Mouse (Mus musculus): ENCODE measurements around the gene Pak1.

DNA sequence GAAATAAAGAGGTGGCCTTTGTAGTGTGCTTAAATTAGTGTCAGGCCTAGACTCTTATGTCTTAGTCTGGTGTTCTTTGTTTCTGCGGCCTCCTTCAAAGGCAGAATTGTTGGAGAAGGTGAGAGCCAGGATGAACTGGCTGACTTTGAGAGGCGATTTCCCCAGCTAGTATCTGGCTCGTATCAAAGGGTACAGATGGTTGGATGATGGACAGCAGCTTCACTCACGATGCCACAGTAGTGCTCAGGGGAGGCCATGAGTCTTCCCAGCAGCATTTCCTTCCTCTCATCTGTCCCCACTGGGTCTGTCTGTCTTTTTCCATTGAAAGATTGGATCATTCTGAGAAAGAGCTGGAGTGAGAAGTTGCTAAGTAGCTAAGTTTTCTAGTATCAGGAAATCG, 79.5 kb downstream of the Pak1 start:
- no peak for TF ChIP-seq CTCF (IDR thresholded peaks at IDR 0.05; ENCODE audit: borderline replicate concordance, insufficient read depth, low read depth, low read length)
- no peak for TF ChIP-seq POLR2A (IDR thresholded peaks at IDR 0.05; ENCODE audit: borderline replicate concordance, insufficient read depth, low read length)

Measured in cerebellum, adult 2 months (tissue).